Mouse (Mus musculus): Measurements from ENCODE around the gene Dis3l2.

Gene Dis3l2

DNA sequence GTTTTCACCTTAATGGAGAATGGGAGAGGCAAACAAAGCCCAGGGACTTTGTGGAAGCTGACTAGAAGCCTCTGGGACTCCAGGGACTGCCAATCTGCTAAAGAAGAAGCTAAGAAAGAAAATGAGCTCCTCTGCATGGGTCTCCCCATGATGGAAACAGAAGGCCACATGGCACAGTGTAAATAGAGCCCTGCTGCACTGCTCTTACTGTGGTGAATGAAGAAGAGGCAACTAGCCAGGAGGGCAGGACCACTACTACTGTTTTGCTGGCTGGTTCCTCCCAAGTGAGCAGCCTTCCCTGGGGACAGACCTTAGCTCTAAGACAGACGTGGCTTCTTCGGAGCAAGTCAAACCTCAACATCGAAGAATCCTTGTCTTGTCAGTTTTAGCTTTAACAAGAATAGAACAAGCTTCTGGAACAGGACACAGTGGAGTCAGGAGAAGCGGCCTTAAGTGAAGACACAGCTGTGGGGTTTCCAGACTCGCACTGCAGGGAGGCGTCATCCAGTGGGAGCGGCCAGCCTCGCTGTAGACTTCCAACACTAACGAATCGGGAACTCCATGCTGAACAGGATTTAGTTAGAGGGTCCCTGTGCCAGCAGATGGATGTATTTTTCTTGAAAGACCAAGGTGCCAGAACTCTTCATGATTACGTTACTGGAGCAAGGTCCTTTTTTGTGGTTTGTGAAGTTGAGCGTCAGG lies 307.2 kb downstream of the Dis3l2 start:
- DNase-seq (ENCODE audit: low spot score), result no peak

DNA sequence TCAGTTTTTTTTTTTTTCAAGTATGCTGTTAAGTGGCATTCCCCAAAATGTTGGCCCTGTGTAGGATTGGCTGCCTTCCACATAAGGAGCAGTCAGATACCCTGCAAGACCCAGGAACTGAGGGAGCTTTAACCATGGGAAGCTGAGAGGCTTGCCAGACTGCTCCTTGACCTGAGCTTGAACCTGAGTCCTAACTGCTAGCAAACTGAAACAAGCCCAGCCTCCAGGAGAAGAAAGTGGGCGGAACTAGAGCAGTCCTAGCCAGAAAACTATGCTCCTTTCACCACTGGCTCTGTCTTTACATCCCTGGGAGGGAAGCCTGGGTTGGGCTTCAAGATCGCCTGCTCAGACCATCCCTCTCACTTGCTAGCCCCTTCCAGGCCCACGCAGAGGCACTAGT lies 308.1 kb downstream of the Dis3l2 start:
- no peak for DNase-seq (ENCODE audit: low spot score)

DNA sequence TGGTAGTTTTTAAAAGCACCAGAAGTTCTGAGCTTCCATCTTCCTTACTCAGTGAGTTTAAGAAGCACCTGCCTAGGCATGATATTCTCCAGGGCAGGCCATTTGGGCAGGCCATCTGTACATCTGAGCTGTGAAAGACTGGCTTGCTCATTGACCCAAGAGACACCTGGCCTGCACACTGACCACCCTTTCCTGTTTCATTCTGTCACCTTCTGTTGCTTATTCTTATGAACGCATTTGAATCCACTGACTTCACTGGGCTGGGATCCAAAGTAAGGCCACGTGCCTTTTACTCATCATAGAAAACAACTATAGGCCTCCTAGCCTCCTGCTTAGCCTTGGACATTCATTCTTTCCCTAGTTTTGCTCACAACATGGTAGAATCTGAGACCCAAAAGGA lies 309.0 kb downstream of the Dis3l2 start:
- no peak for DNase-seq (ENCODE audit: low spot score)

DNA sequence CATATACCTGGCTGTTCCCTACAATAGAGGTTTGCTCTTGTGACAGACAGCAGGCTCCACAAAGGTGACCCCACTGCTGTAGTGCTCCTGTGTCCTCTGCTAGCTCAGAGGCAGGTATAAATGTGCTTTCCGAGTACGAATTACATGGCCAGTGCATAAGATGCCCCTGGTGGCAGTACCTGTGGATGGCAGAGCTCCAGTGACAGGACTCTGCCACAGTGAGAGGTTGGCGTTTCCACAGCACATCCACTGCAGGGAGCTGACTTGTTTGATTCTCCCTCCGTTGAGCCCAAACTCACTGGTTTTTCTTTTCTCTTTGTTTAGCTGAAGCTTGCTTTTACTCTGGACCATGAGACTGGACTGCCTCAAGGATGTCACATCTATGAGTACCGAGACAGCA lies 317.1 kb downstream of the Dis3l2 start:
- no peak for DNase-seq (ENCODE audit: low spot score)

DNA sequence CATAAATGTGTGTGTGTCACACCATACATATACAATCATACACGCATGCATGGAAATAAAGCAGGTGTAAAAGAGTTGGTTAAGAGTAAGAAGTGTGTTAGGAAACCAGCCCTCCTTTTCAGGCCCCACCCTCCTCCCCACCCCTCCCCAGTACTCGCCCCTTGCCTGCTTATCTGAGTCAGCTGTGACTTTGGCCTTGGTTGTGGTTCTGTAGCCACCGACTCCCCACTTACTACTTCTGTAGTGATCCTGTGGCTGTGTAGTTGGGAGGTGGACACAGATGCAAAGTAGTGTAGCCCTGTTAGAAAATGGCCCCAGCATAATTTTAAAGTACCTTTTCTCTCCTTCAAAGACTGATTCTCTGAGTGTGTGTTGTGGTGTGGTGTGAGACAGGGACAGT lies 318.0 kb downstream of the Dis3l2 start:
- no peak for DNase-seq (ENCODE audit: low spot score)

DNA sequence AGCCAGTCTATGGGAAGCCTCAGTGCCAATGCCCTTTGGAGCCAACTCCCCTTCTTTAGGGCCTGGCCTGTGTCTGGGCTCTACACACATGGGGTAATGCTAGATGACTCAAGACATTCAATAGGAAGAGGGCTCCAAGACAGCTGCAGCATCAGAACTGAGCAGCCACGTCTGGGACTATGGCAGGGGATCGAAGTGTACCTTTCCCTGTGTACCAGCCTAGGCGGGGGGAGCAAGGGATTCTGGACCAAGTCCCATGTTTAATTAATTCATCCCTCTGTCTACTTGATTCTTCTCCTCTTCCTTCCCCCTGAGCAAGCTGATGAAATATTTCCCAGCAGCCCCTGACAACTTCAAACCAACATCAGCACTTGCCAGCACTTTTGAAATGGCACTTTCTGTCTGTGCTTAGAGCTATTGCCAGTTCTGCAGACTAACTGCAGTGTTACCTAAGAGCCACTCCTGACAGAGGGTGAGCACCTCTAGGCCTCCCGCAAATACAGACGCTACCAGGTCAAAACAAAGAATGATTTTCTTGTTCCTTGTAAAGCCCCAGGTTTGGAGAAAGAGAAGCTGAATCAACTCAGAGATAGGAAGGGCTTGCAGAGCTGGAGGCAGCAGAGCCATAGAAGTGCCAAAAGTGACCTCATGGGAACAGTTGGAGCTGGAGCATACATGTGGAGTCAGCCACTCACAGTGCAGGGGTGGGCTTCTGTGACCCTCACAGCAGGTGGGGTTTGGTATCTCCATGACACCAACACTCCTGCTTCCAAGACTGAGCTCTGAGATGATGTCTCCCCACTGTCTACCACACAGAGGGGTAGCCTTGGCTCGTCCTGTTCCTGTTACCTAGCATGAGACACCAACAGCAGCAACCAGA lies 319.9 kb downstream of the Dis3l2 start:
- no peak for DNase-seq (ENCODE audit: low spot score)

DNA sequence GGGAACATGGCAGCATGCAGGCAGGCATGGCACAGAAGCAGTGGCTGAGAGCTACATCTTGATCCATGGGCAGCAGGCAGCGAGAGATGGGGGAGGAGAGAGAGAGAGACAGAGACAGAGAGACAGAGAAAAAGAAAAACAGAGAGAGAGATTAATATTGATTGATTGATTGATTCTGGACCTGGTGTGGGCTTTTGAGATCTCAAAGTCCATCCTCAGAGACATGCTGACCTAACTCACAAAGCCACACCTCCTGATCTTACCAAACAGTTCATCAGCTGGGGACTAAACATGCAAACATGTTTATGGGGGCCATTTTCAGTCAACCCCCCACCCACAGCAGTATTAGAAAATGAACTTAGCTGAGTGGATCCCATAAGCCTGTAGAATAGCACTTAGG lies 321.4 kb downstream of the Dis3l2 start:
- DNase-seq (ENCODE audit: low spot score), result no peak

DNA sequence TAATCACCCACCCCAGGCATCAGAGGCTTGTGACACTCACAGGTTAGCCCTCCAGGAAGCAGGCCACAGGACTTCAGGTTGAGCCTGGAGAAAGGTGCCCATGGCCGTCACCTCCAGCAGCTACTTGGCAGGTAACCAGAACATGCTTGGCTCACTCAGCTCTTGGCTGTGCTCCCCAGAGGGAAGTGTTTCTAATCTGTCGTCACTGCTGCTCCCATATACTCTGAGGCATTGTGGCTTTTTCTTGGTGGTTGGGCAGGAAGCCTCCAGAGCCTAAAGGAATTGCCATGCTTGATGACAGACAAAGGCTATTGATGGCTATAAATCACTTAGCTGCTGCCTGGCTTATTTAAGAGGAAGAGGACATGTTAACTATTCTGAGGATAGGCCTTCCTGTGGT lies 325.2 kb downstream of the Dis3l2 start:
- no peak for DNase-seq (ENCODE audit: low spot score)

DNA sequence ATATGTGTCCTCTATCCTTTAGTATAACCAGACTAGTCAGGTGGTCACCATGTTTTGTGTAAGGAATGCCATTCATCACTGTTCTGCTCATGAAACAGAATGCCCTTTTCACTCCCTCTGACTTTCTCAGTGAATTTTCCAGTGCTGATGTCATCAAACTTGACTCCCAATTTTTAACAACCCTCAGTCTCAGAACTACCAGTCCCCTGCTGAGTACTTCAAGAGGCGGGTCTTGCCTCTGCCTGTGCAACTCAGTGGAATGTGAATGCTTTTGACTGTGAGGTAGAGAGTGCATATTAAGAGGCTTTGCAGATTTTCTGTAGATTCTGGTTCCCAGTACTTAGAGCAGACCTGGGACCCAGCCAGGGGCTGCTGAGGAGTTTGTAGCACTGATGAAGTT lies 327.0 kb downstream of the Dis3l2 start:
- no peak for DNase-seq (ENCODE audit: low spot score)

DNA sequence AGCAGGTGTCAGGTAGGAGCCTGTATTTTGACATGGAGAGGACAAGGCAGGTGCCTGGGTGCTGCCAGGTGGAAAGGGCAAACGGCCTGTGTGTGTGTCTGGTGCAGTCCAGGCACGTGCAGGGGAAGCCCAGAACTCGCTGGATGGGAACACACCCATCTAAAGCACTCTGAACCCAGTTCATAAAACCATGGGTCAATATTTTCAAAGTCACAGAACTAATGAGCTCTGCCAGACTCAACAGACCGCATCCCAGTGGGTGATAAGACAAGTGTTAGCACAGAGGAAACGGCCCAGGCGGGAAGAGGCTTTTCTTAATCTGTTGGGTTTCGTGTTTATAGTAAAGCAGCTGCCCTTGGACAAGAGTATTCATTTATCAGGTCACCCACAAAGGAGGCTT lies 328.9 kb downstream of the Dis3l2 start:
- no peak for DNase-seq (ENCODE audit: low spot score)

DNA sequence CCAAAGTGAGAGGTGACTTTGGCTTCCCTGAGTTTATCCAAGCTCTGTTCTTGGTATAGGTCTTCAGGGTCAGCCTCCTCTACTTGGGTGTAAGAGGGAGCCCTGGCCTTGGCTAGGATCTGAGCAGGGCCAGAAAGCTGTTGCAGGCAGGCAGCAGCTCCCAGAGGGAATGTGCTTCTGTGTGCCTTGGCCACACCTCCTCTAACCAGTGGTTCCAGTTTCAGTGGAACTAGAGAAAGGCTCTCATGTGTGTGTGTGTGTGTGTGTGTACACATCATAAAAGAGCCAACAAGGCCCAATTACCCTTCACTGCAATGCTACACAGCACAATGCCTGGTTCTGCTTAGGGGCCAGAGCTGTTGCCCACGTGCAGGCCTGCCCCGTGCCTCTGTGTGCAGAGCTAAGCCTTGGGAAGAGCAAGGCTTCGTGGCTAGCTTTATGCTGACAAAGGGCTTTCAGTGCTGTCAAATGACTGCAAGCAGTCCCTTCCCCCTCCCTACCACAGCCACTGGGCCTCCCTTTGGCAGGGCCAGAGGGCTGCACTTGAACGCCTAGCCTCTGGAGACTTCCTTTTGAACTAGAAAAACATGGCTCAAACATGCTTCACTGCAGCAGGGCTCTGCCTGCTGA lies 332.0 kb downstream of the Dis3l2 start:
- peak; percentile 60 for DNase-seq (ENCODE audit: low spot score)

DNA sequence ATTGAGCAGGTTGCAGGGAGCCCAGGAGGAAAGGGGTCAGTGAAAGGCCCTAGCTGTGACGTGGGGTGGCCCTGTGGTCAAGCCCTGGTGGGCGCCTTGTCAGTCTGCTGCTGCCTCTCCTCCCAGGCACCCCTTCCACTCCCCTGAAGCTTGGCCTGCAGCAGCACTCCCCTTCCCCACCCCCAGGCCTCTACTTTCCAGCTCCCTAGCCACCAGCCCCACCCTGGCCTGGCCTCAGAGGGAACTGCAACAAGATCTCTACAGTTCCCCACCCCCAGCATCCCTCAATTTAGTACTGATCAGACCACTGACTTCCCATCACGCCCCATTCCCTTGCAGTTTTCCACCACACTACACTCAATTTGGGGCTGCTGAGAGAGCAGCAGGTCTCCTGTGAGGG lies 332.7 kb downstream of the Dis3l2 start:
- no peak for DNase-seq (ENCODE audit: low spot score)

DNA sequence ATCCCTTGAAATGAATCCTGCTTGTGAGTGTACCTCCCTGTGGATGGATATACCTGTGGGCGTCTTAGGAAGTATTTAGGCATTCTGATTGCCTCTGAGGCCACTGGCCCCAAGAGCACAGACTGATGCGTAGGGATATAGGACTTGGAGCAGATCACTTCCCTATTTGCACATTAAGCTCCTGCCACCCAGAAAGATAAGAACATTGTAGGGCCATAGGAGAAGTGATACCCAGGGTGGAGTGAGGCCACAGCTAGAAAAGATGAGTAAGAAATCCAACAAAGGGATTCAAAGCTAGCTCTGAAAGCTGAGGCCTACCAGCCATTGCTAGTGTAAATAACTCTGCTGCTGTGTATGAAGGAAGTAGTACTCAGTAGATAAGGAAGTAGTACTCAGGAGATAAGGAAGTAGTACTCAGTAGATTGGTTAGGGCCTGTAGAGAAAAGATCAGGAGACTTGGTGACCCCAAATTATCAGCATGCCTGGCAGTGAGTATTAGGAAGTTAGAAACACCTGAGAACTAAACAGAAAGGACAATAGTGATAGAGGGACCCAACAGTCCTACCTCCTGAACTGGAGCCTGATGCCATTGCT lies 335.0 kb downstream of the Dis3l2 start:
- no peak for DNase-seq (ENCODE audit: low spot score)

DNA sequence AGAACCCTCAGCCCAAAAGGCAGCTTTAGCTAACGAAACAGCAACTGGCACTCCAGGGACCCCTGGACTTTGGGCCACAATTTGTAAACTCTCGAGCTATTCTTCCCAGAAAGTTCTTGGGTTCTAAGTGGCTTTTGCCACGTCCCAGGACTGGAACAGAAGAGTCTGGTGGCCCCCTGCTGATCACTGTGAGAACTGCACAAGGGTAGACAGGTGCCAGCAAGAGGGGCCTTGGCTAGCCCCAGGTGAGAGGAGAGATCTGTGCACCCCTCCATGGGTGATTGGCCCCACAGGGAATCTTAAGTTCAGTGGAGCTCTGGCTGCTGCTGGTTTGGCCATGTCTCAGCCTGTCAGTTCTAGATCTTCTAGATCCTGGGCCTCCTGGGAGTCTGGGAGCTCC lies 337.5 kb downstream of the Dis3l2 start:
- DNase-seq (ENCODE audit: low spot score), result peak; percentile 68

DNA sequence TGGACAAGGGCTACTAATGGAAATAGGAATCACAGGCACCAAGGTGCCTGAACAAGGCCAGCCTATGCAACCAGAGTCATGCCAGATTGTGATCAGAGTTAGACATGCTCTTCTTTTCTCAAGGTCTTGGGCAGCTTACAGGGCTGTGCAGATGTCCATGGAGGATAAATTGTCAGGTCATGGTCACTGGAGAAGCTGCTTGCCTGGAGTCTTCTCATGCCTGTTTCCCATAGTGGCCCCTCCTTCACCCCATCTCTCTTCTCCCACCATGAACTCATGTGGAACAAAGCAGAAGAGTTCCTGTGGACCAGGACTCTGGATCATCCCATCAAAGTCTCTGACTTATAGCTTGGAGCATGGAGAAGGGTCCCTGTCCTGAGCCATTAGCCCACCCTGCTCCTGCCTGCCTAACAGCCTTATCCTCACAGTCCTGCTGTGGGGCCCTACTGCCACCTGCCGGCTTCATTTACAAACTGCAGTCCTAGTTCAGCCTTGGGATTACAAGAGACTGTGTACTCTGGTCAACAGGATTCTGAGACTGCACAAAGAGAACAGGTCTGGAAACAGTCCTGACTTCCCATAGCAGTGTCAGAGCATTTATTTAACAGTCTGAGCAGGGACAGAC lies 338.3 kb downstream of the Dis3l2 start:
- DNase-seq (ENCODE audit: low spot score), result peak; percentile 72

DNA sequence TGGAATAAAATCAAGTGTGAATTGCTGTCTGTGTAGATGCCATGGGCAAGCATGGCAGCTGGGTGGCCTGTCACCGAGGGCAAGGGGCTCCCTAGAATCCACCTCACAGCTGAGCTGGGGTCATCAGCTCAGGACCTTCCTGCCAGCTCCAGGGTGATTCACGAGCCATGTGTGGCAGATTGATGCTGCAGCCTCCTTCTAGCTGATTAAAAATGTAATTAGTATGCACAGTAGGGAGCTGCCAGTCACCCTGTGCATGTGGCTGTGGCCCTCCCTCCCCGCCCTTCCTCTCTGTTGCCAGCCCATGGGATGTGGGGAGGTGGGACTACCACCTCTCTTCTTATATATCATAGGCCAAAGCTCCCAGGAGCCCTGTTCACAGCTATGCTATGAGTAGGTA lies 346.5 kb downstream of the Dis3l2 start:
- DNase-seq (ENCODE audit: low spot score), result no peak

DNA sequence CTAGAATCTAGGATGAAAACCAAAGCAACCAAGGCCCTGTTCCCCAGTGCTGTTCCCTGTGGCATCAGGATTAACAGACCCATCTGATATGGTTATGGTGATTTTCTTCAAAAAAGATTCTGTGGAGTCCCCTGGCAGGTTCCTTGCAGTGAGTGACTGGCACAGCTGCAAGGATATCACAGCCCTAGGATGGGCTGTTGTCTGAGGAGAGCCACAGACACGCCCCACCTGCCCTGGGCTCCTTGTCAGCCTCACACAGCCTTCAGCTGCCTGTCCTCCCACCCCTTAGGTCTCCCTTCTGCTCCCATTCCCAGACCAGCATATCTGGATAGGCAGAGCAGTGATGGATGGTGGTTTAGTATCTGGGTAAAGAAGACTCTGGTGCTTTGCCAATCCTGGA lies 347.1 kb downstream of the Dis3l2 start:
- no peak for DNase-seq (ENCODE audit: low spot score)

DNA sequence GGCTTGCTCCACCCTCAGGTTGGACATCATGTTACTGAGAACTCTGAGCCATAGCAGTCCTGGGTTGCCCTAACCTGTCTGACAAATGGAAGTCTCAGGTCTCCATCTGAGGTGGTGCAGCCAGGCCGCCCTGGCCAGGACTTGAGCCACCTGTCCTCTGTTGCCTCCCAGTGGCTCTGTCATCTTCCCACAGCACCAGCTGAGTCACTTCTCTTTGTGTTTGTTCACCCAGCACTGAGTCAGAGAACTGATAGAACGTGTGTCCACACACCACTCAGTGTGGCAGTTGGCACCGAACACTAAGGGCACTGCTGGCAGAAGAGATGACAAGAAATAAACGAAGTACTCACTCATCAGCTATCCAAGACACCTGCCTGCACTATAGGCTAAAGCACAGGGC lies 347.8 kb downstream of the Dis3l2 start:
- no peak for DNase-seq (ENCODE audit: low spot score)

DNA sequence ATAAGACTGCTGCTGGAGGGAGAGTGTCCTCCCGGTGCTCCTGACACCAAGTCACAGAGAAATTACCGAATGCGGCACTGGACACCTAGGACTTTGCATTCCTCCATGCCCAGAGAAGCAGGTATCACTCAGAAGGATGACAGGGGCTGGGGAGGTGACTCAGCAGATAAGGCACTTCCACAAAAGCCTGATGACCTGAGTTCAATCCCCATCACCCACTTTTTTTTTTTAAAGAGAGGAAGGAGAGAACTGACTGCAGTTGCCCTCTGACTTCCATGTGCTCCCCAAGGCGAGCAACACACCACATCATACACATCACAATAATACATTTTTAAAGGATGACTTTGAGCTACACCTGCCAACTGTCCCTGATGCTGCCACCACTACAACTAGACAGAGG lies 353.5 kb downstream of the Dis3l2 start:
- no peak for DNase-seq (ENCODE audit: low spot score)

DNA sequence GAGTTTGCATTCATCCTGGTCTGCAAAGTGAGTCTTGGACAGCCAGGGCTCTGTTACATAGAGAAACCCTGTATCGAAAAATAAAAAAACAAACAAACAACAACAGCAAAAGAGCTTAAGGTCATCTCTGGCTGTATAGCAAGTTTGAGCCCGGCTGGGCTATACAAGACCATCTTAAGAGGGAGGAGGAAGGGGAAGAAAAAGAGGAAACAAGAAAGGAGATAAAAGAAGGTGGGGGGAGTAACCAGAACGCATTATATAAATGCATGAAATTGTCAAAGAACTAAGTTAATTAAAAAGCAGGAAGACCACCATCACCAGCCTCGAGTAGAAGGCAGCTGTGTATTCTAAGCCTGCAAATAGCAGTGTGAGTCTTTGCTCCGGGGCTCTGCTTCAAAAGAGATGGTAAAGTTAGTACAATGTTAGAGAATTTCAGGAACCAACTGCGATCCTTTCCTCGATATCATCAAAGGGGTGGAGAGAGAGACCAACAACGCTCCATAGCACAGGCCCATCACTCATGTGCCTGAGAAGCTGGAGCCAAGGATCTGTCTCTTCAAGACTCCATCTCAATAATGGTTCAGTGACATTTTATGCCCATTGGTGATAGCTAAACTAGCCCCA lies 355.5 kb downstream of the Dis3l2 start:
- DNase-seq (ENCODE audit: low spot score), result no peak

DNA sequence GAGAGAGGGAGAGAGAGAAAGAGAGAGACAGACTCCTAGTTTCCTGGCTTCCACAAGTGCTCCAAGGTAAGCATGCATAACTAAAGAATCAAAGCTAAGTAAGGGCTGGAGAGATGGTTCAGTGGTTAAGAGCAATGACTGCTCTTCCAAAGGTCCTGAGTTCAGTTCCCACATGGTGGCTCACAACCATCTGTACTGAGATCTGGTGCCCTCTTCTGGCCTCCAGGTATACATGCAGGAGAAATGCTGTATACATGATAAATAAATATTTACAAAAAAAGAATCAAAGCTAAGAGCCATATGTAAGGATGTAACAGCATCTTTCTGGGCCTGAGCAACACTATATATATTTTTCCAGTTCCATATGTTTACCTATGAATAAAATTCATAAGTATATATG lies 357.3 kb downstream of the Dis3l2 start:
- DNase-seq (ENCODE audit: low spot score), result no peak

DNA sequence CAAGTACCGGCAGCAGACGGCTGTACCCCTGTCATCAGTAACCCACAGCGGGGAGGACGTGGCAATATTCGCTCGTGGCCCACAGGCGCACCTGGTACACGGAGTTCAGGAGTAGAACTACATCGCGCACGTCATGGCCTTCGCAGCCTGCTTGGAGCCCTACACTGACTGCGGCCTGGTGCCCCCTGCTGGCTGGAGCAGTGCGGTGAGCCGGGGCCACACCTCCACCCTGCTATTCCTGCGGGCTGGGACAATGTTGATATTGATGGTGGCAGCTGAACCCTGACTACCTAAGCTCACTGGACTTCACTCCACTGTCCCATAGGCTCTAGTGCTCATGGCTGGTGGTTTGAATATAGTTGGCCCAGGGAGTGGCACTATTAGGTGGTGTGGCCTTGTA lies 367.1 kb downstream of the Dis3l2 start:
- DNase-seq (ENCODE audit: low spot score), result no peak

All from MN1 (cell line).